Mouse (Mus musculus) cerebellum, adult 11-12 months (tissue): ENCODE data around the gene Rpl12.

Experiments
- DNase-seq: peaks from one replicate; pipeline ENCODE4 v3.0.0; 2022

The Rpl12 gene

GRCm38 (mm10) chr2:32947454-32947853 lies 13.9 kb upstream of the Rpl12 start:
- DNase-seq: no peak

- no peak for DNase-seq
Measured at GRCm38 (mm10) chr2:32954581-32954980, 6.8 kb upstream of the Rpl12 start.

- peak; percentile 31 for DNase-seq
Measured at GRCm38 (mm10) chr2:32957344-32957743, 4.0 kb upstream of the Rpl12 start.

GRCm38 (mm10) chr2:32960273-32960672 lies 1.1 kb upstream of the Rpl12 start:
- peak; percentile 32 for DNase-seq

- DNase-seq: peak; percentile 38
Measured at GRCm38 (mm10) chr2:32962062-32962874, 909 bp downstream of the Rpl12 start.

- DNase-seq: no peak
Measured at GRCm38 (mm10) chr2:32962875-32963220, 1.5 kb downstream of the Rpl12 start.

- DNase-seq: no peak
Measured at GRCm38 (mm10) chr2:32963544-32963943, 2.2 kb downstream of the Rpl12 start.

GRCm38 (mm10) chr2:32963981-32964380 lies 2.6 kb downstream of the Rpl12 start:
- peak; percentile 15 for DNase-seq

- DNase-seq: peak; percentile 18
Measured at GRCm38 (mm10) chr2:32964659-32965457, 3.5 kb downstream of the Rpl12 start.

GRCm38 (mm10) chr2:32965511-32966183 lies 4.3 kb downstream of the Rpl12 start:
- peak; percentile 22 for DNase-seq

GRCm38 (mm10) chr2:32966184-32966688 lies 4.9 kb downstream of the Rpl12 start:
- no peak for DNase-seq

GRCm38 (mm10) chr2:32966689-32967631 lies 5.6 kb downstream of the Rpl12 start:
- peak; percentile 90 for DNase-seq

- DNase-seq: no peak
Measured at GRCm38 (mm10) chr2:32968024-32968614, 6.8 kb downstream of the Rpl12 start.

- DNase-seq: no peak
Measured at GRCm38 (mm10) chr2:32969326-32969725, 8.0 kb downstream of the Rpl12 start.

GRCm38 (mm10) chr2:32971235-32971634 lies 9.9 kb downstream of the Rpl12 start:
- DNase-seq: peak; percentile 67

GRCm38 (mm10) chr2:32974216-32974615 lies 12.9 kb downstream of the Rpl12 start:
- no peak for DNase-seq

GRCm38 (mm10) chr2:32977114-32977513 lies 15.8 kb downstream of the Rpl12 start:
- DNase-seq: no peak

- no peak for DNase-seq
Measured at GRCm38 (mm10) chr2:32978675-32979074, 17.3 kb downstream of the Rpl12 start.

GRCm38 (mm10) chr2:32979675-32980074 lies 18.3 kb downstream of the Rpl12 start:
- DNase-seq: no peak

- DNase-seq: no peak
Measured at GRCm38 (mm10) chr2:32981281-32981680, 19.9 kb downstream of the Rpl12 start.

GRCm38 (mm10) chr2:32981725-32982271 lies 20.4 kb downstream of the Rpl12 start, which contains the start of gene Slc2a8:
Slc2a8 (minus strand) TSS chr2:32982083.
- peak; percentile 95 for DNase-seq
